Mouse (Mus musculus) frontal cortex, postnatal 10 days (tissue): ENCODE measurements around the gene Malsu1.

Source experiments
- DNase-seq, 2 experiments: peaks; one replicate each; pipeline ENCODE4 v3.0.0; 2022; ENCODE audit warnings: low spot score in 2 of 2, mixed read lengths in 1 of 2

Gene Malsu1

DNA sequence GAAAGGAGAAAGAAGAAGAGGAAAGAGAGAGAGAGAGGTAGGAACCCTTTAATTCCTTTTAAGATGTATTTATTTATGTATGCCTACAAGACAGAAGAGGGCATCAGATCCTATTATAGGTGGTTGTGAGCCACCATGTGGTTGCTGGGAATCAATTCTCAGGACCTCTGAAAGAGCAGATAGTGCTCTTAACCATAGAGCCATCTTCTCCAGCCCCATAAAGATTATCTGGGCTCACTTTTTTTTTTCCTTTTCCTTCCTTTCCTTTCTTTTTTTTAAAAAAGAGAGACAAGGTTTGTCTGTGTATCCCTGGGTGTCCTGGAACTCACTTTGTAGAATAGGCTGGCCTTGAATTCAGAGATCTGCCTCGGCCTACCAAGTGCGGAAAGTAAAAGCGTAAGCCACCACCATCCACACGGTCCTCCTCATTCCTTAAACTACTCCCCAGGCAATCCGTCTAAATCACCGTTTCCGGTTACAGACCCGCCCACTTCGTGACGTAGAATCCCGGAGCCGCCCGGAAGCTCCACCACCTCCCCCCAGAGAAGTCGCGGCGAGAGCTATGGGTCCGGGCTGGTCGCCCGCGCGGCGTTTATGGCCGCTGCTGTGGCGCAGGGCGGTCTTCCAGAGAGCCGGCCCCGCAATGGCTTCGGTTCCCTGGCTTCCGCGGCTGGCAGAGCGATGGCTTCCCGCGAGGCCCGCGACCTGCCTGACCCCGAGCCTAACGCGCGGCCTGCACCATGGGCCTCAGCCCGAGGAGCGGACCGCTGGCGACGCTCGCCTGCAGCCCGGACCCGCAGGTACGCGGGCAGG lies at the start of gene Malsu1:
Malsu1 (plus strand) TSS at position 492 of the 813 bp plus-strand sequence.
- DNase-seq: peak; percentile 88 to 93

DNA sequence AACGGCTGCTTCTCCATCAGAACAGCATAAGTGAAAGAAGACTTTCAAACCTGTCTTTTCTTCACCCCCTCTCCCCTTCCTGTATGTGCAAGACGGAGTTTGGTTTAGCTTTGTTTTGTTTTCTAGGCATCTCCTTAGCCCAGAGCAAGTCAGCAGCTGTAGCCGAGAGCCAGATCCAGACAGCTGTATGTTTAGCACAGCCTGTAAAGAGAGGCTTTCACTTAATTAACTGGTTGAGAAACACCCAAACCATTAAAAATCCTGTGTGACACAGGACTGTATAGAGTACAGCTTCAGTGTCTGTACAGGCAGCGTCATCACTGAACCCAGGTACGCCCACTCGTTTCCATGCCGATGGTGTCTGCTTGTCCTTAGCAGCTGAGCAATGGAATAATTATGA lies 48.3 kb upstream of the Malsu1 start:
- DNase-seq: no peak

GRCm38 (mm10) chr6:49026496-49026895 lies 47.1 kb upstream of the Malsu1 start:
- no peak for DNase-seq

DNA sequence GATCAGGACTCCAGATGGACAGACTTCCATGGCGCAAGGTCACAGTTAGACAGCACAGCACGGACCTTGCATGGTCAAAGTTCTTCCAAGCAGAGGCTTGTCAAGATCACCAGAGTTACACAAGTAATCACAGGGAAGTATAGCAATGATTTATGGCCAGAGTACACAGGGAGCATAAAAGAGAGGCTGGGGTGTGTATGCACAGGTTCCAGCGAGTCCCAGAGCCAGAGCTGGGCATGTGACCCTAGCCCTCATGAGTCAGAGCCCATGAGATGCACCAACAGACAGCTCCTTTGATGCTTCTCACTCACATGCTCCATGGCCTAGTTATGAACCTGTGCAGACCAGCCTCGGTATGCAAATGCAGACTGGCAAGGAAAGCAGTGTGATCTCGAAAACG lies 45.6 kb upstream of the Malsu1 start:
- no peak for DNase-seq

DNA sequence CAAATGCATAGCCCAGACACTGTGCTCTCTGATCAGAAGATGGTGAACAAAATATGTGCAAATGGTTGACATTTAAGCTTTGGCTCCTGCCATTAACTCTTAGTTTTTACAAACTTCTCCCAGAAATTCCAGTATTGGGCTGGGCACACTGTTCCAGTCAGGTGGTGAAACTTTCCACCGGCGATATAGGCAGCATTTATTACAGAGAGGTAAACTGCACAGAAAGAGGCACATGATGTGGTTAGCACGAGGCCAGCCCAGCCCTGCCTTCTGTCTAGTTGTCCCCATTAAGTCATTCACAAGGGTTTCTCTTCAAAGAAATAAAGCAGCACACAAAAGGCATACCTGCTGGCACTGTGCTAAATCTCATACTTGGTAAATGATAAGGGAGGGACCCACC lies 44.9 kb upstream of the Malsu1 start:
- no peak for DNase-seq

DNA sequence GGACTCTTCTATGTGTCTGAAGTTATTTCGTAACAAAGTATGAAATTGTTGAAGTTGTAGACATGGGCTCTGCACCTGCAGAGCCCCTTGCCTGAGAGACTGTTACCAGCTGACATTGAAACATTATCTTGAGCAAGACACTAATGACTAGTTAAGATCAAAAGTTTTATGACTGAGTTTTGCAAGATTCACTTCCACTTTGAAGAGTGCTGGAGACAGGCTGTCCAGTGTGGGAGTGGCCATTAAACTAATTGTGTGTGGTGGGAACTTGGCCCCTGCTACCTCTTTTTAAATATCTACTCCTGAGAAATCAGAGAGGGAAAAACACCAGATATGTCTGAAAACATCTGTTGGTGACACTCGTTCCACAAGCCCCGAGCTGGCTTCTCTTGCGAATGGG lies 42.4 kb upstream of the Malsu1 start:
- DNase-seq: no peak

GRCm38 (mm10) chr6:49032783-49033182 lies 40.8 kb upstream of the Malsu1 start:
- no peak for DNase-seq

DNA sequence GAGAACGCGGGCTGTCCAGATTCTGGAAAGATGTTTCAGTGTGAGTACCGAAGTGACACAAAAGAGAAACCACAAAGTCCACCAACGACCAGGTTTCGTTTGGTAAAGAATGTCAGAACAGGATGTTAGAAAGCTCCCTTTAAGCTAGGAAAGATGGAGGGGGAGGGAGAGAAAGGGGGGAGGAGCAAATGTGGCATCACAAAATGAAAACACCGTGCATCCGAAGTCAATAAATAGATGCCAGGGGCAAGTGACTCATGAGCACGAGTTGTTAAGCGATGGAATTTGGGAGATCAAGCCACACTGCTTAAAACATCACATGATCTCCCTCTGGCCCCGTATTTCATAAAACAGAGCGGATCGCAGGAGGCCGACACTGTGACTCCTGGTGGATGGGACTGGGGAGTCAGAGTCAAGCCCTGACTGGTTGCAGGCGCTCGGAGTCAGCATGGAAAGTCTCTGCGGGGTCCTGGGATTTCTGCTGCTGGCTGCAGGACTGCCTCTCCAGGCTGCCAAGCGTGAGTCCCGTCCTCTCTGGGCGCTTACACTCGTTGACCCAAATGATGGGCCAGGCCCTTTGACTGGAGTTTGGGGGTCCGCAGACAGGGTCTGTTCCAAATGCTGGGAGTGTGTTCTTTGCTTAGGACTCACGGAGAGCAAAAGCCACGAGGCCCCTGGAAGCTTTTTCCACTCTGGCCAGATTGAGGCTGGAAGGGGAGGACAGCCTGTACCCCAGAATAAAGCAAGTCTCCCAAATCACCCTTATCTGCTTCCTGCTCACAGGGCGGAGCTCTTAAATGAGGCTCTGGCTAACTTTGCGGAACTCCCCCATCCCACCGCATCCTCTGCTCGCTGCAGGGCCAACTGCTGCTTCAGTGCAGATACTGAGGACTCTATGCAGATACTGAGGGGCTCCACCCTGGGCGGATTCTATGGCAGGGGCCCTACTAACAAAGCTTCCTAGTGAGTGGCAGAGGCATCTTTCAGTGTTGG lies 37.0 kb upstream of the Malsu1 start, which contains the start of gene Gpnmb:
Gpnmb (plus strand) TSS at position 272 of the 993 bp plus-strand sequence.
- DNase-seq: no peak

GRCm38 (mm10) chr6:49037268-49037662 lies 36.3 kb upstream of the Malsu1 start:
- DNase-seq: no peak

DNA sequence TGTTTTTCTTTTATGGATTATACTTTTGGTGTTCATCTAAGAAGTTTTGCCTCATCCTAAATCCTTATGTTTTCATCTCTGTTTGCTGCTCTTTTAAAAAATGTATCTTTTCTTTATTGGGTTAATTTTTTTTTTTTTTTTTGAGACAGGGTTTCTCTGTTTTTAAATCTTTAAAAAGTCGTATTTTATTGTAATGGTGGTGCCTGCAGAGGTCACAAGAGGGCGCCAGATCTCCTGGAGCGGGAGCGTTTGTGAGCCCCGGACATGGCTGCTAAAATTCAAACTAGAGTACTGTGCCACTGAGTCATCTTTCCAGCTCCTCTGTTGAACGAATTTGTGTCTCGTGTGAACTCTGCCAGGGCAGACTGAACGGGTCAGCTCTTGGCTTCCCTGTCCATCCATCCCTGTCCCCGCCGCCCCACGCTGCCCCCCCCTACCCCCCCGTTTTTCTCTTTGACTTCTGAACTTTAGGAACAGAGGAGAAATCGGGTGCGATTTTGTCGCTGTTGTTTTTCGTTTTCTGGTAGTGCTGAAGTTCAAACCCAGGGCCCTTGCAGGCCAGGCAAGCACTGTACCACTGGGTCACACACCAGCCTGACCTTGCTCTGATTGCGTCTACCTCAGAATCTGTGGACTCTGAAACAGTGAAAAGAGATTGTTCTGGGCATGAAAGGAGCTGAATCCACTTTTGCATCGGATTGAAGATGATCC lies 34.0 kb upstream of the Malsu1 start:
- peak; percentile 26 to 63 for DNase-seq

DNA sequence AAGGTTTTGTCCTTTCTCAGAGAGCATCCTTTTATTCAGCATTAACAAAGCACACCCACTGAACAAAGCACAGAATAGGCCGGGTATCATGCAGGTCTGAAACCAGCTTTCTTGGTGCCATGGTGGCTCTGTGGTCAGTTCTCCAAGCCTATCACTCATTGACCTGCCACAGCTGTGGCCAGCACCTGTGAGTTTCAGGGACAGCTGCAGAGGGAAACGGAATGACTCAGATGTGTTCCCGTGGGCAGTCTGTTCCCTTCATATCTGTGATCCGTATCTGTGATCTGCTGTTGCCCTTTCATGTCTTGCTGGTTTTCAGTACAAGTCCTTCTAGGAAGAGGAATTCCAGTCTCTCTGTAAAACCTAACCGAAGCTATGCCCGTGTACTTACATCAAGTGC lies 27.1 kb upstream of the Malsu1 start:
- no peak for DNase-seq

DNA sequence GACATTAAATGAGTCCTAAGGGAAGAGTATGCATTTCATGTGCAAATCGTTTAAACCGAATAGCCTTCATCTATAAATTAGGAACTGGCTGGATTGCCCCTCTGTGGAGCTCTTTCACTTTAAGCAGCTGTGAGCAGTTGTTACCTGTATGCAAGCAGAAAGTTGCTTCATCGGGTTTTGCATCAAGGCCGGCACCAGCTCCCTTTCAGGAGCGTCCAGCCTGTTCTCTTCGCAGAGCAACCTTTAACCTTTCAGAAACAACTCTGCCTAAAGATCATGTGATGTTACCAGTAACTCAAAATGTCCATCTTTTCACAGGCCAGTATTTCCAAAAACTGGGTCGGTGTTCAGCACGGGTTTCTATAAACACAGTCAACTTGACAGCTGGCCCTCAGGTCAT lies 26.6 kb upstream of the Malsu1 start:
- no peak for DNase-seq

DNA sequence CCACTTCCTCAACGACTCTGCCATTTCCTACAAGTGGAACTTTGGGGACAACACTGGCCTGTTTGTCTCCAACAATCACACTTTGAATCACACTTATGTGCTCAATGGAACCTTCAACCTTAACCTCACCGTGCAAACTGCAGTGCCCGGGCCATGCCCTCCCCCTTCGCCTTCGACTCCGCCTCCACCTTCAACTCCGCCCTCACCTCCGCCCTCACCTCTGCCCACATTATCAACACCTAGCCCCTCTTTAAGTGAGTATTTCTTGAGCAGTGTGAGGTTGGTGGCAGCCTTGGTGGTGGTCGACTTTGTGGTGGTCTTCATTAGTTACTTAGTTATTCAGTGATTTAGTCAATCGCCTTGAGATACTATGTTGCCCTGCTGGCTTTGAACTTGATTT lies 25.7 kb upstream of the Malsu1 start:
- no peak for DNase-seq

- DNase-seq: no peak
Observed at GRCm38 (mm10) chr6:49048395-49048794, 25.2 kb upstream of the Malsu1 start.

DNA sequence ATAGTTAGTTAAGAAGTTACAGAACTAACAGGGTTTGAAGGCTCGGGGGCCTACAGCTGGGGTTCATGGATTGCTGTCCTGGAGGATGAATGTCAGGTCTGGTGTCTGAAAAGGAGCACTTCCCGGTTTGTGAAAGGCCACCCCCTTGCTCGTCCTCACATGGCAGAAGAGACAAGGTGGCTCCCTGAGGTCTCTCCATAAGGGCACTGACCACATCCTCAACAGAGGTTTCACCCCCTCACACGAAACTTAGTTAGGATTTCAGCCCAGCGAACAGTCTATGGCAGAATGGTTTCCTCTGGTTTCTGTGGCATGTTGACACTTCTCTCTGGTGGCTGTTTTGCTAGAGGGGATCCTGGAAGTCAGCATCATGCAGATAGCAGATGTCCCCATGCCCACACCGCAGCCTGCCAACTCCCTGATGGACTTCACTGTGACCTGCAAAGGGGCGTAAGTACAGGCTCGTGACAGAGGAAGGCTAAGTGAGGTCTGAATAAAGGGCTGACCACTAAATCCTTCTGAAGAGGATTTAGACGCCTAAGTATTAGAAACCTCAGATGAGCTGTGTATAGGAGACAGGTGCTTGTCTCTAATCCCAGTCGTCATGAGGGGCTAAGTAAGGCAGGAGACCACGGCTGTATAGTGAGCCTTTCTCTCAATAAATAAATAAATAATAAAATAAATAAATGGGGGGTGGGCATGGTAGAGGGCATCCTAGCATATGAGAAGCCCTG lies 22.8 kb upstream of the Malsu1 start:
- no peak for DNase-seq

DNA sequence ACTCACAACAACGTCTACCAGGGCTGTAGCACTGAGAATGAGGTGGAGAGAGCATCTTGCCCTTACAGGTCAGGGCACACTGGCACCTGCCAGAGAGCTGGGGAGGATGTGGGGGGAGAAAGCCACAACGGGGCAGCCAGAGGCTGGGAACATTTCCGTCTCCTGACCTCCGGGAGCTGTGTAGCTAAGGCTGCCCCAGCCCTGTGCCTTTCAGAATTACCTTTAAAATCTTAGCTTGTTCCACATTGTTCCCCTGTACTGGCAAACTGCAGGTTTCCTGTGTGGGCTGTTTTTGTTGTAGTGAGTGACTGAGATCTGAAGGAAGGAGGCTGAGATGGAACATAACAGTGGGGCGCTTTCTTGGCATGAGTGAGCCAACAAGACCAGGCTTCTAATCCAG lies 21.4 kb upstream of the Malsu1 start:
- no peak for DNase-seq

DNA sequence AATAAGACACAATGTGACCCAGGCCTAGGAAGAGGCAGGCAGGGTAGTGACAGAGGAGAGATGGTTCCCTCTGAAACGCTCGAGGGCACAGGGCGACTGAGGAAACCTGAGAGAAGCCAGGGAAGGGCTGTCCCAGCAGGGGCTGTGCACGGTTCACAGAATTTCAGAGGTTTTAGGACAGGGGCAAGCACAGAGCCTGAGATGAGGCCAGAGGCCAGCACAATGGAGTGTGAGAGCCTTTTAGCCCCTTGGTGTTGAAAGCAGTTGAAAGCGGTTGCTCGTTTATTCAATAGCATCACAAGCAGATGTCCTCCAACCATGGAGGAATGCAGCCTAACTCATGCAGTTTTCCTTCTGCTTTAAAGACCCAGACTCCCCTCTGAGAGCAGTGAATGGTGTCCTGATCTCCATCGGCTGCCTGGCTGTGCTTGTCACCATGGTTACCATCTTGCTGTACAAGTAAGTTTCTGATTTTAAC lies 18.3 kb upstream of the Malsu1 start:
- DNase-seq: no peak

DNA sequence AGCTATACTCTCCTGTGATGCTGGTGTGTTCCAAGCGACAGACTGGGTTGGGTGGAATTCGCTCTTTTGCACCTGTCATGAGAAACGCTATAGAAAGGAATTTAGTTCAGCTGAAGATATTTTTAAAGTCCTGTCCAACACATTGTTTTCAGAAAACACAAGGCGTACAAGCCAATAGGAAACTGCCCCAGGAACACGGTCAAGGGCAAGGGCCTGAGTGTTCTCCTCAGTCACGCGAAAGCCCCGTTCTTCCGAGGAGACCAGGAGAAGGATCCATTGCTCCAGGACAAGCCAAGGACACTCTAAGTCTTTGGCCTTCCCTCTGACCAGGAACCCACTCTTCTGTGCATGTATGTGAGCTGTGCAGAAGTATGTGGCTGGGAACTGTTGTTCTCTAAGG lies 17.6 kb upstream of the Malsu1 start:
- no peak for DNase-seq

DNA sequence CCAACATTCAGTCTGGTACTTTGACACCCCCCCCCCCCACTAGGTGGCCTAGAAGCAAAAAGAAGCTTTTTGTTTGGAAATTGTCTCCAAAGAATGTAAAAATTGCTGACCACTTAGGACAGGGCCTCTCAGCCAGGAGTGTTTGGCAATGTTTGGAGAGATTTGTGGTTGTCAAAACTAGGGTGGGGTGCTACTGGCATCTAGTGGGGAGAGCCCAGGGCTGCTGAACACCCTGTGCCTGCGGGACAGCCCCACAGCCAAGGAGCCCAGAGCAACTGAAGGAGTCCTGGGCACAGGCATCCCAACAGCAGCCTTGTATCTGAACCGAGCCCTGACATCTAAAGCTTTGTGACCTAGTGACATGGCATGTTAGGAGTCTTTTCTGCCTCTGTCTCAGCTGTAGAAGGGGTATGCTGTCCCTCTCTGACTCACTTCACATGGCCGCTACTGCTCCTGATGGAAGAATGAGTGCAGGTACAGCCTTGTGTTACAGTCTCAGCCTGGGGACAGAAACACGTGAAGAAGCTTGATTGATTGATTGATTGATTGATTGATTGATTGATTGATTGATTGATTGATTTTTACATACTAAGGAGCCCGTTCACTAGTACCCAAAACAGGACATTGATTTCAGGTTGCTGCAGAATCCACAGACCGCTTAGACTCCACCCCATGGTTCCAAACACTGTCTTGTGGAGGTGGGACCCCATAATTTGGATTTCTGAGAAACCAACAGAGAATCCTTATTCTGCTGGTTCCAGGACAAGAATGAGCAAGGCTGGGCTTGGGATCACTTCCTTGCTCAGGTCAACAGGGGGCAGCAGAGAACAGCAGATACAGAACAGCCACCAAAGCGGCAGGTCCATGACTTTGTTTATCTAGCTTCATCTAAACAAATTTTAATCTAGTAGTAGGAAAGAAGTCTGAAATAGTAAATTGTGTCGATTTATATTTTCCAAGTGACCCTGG lies 16.3 kb upstream of the Malsu1 start:
- DNase-seq: peak in 1 of 2 experiments; percentile 70

- DNase-seq: no peak
Observed at GRCm38 (mm10) chr6:49068361-49068760, 5.2 kb upstream of the Malsu1 start.
